Mouse (Mus musculus): ENCODE measurements around the gene Pfkfb1. TPM values are rescaled to one million over a fixed set of nuclear protein-coding genes. Genes with fewer than 3 reads are reported as not detected.

Gene Pfkfb1
- polyA plus RNA-seq (2014; fragmentation: Illumina TruSeq; extraction: RNeasy Lipid Tissue Mini Kit (QIAGEN cat#74804); ENCODE audit: low read depth, low replicate concordance), result 1.4 TPM

DNA sequence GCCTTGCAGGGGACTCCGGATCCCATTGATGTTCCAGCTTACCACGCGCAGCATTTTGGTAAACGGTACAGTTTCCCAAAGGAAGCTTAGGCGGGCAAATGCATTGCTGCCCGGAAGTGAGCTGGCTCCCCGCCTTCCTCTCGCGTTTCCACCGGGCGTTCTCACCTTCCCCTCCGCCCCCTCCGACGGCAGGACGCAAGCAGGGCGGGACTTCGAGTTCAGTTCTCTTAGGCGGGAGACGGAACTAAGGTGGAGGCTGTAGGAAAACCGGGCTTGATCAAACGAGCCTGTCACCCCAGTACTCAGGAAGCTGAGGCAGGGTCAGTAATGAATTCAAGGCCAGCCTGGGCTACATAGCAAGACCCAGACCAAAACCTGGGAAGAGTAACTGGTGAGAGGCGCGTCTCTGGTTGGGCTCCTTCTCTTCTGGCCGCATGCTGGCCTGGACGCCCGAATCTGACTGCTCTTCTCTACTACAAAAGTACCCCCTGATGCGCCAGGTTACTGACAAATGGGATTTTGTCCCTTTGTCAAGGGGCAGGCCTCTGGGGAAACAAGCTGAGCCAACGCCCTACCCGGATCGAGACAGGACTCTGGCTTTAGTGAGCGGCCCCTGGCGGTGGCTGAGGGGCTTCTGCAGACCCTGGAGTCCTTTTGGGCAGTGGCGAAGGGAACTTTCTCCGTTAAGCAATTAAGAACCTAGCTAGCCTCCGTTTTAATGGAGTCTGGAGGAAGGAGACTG lies at the start of gene Pfkfb1:
Gene Pfkfb1 (plus strand): TSS at position 207 of the 742 bp plus-strand sequence.

DNA sequence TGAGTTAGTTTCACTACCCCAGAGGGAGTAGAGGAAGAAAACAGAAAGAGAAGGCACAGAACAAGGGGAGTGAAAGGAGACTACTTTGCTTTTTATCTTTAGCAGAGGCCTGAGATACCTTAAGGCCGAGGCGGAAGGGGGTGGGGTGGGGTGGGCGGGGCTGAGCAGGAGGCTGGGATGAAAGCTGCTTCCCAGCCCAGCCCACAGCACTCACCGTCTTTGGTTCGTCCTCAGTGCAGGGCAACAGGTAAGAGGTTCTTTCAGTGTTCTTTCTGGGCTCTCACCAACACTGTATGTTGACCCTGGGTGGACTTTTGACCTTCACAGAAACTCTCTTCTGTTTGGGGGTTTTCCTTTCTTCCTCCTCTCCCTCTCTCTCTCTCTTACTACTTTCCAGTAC lies 40.8 kb upstream of the Pfkfb1 start, which contains the start of gene Alas2:
Gene Alas2 (plus strand): TSS at position 137 of the 400 bp plus-strand sequence.

DNA sequence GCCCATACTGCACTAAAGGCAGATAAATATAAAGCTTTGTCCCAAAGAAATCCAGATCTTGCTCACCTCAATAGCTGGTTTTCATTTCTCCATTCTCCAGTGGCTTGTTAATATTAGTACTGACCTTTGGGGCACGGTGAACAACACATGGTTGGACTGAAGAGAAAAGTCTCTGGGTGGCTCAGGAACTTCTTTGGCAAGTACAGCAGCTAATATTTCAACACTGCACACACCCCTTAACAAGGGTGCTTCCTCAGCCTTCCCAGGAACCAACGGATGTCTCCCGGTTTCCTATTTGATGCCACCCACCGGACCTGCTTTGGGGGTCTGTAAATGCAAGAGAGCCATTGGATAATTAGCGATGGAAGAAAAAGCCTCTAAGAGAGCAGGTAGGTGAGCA lies 1.7 kb downstream of the Pfkfb1 start, which contains the start of gene Apex2:
Gene Apex2 (minus strand): TSS at position 173 of the 400 bp plus-strand sequence.

DNA sequence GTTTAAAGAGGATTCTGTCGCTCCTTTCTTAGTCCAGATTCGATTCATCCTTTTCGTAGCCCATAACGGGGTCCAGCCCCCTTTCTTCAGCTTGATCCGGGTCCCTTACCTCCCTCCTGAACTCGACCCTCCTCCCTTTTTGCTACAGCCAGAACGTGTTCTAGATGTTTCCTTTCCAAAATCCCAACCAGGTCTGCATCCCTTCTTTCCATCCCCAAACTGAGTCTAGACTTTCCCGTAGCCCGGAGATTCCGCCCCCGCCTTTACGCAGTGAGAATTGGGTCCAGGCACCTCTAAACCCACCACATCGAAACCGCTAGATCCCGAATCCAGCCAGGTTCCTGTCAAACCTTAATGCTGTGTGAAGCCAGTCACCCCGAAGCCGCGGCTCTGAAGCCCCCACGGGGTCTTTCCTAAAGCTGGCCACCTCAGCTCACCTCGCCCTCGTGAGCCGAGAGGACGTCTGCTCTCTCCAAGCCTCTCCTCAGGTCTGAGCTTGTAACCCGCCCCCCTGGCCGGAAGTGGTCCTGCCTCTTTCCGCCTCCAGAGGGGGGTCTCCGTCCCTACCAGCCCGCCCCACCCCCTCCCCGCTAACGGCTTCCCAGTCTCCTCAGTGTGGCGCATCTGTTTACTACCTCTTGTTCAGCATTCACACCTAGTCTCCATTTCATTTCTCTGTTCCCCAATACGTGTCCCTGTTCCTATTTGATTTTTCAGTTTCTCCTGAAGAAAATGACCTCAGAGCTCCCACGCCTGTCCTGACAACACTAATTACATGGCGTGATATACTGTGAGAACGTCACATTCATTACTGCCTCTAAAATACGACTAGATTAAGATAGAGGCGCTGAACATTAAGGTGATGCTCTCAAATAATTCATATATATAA lies 69.1 kb downstream of the Pfkfb1 start, which contains the start of gene Tro:
Gene Tro (minus strand): TSS at position 676 of the 889 bp plus-strand sequence.

Other genes starting within 250 kb of the Pfkfb1 start
- gene Tmem29, start 129.1 kb upstream of the Pfkfb1 start, polyA plus RNA-seq (2014; fragmentation: Illumina TruSeq; extraction: RNeasy Lipid Tissue Mini Kit (QIAGEN cat#74804); ENCODE audit: low read depth, low replicate concordance), result 42.0 TPM
- gene Alas2, start 40.9 kb upstream of the Pfkfb1 start, polyA plus RNA-seq (2014; fragmentation: Illumina TruSeq; extraction: RNeasy Lipid Tissue Mini Kit (QIAGEN cat#74804); ENCODE audit: low read depth, low replicate concordance), result 2.9 TPM
- 7.8 TPM for gene Apex2, start 1.6 kb downstream of the Pfkfb1 start, polyA plus RNA-seq (2014; fragmentation: Illumina TruSeq; extraction: RNeasy Lipid Tissue Mini Kit (QIAGEN cat#74804); ENCODE audit: low read depth, low replicate concordance)
- gene Tro, start 69.4 kb downstream of the Pfkfb1 start, polyA plus RNA-seq (2014; fragmentation: Illumina TruSeq; extraction: RNeasy Lipid Tissue Mini Kit (QIAGEN cat#74804); ENCODE audit: low read depth, low replicate concordance), result 0.61 TPM
- 10.7 TPM for gene Maged2, start 226.1 kb downstream of the Pfkfb1 start, polyA plus RNA-seq (2014; fragmentation: Illumina TruSeq; extraction: RNeasy Lipid Tissue Mini Kit (QIAGEN cat#74804); ENCODE audit: low read depth, low replicate concordance)

Data from kidney, adult 10 weeks (tissue).